Mouse (Mus musculus) embryonic facial prominence, embryonic 12.5 days (tissue): ENCODE results near the gene Camk1d. TPM values are rescaled to one million over a fixed set of nuclear protein-coding genes. Genes with fewer than 3 reads are reported as not detected.
A peak's percentile ranks its signal among the peaks of the same experiment; 100 is the strongest.

Experiments
- ATAC-seq: fragments of 200-750 bp; cut with Nextera tagmentation; 2 replicates; pipeline ENCODE4 v1.8.0; 2017; ENCODE audit not compliant: insufficient number of reproducible peaks, insufficient read depth, low FRiP score, low TSS enrichment
- H3K27ac ChIP-seq: fragments of 300-500 bp; sonication (generic); 2 replicates; pipeline ENCODE4 v1.5.1; 2016; ENCODE audit warnings: mild to moderate bottlenecking
- H3K27me3 ChIP-seq: fragments of 300-500 bp; sonication (generic); 2 replicates; pipeline ENCODE4 v1.6.1; 2016; ENCODE audit warnings: mild to moderate bottlenecking, moderate library complexity
- H3K36me3 ChIP-seq: fragments of 300-500 bp; sonication (generic); 2 replicates; pipeline ENCODE4 v1.6.1; 2016; ENCODE audit warnings: mild to moderate bottlenecking
- H3K4me1 ChIP-seq: fragments of 300-500 bp; sonication (generic); 2 replicates; pipeline ENCODE4 v1.6.1; 2016
- H3K4me2 ChIP-seq: fragments of 300-500 bp; sonication (generic); replicated peaks from 2 replicates; pipeline ENCODE4 v1.6.1; 2016; ENCODE audit warnings: mild to moderate bottlenecking, moderate library complexity
- H3K4me3 ChIP-seq: fragments of 300-500 bp; sonication (generic); 2 replicates; pipeline ENCODE4 v1.5.1; 2016; ENCODE audit warnings: mild to moderate bottlenecking
- H3K9ac ChIP-seq: fragments of 300-500 bp; sonication (generic); 2 replicates; pipeline ENCODE4 v1.6.1; 2016; ENCODE audit warnings: mild to moderate bottlenecking, moderate library complexity
- H3K9me3 ChIP-seq: fragments of 300-500 bp; sonication (generic); 2 replicates; pipeline ENCODE4 v1.6.1; 2016; ENCODE audit warnings: mild to moderate bottlenecking, moderate library complexity
- WGBS: fragments of 180-500 bp; shearing (Covaris S2); methylation state at CpG from one replicate; pipeline ENCODE4 v1.1.7; 2016; 5-methylcytosine and 5-hydroxymethylcytosine counted together
- polyA plus RNA-seq: library from polyadenylated mRNA; unstranded; fragments of >200 nt; fragmentation: Nextera tagmentation; extraction: Ambion mirVana; gene quantifications from 2 replicates; pipeline ENCODE4 v1.2.1, GENCODE M21; 2016

Gene Camk1d
- polyA plus RNA-seq = 3.4 and 3.7 TPM in 2 replicates

GRCm38 (mm10) chr2:5714211-5715053 lies at the start of gene Camk1d:
Gene Camk1d (minus strand): TSS chr2:5714515.
- H3K27me3 ChIP-seq = peaks cover 36% of the 10 kb centered on the region
- no peaks in the 10 kb centered on the region for H3K4me1 ChIP-seq
- peak; percentile 72 for ATAC-seq
- WGBS = under 1% methylated on average over 72 of the region's 80 CpGs
- no peaks in the 10 kb centered on the region for H3K36me3 ChIP-seq
- H3K27ac ChIP-seq = peak within 1 kb of the TSS; percentile 30; the same call in 1 of the 2 replicates
- H3K4me2 ChIP-seq = peak within 1 kb of the TSS; percentile 91
- H3K9me3 ChIP-seq = no peaks in the 10 kb centered on the region
- peak within 1 kb of the TSS; percentile 37 for H3K9ac ChIP-seq
- peak within 1 kb of the TSS; percentile 65 for H3K4me3 ChIP-seq

- Histone ChIP-seq H3K27ac (no peak overlapping the region), H3K9me3 (no peaks in the 10 kb centered on the region), H3K4me2 (no peak overlapping the region), H3K4me3 (no peak overlapping the region), H3K4me1 (no peaks in the 10 kb centered on the region), H3K9ac (no peak overlapping the region), H3K36me3 (no peaks in the 10 kb centered on the region), H3K27me3 (no peaks in the 10 kb centered on the region)
- WGBS = 92% methylated on average over 3 of the region's 3 CpGs
- no peak for ATAC-seq
Measured at GRCm38 (mm10) chr2:5762031-5762430, 47.7 kb upstream of the Camk1d start.

- Histone ChIP-seq H3K27me3 (no peaks in the 10 kb centered on the region), H3K4me2 (no peak overlapping the region), H3K4me3 (no peak overlapping the region), H3K4me1 (no peaks in the 10 kb centered on the region), H3K9me3 (no peaks in the 10 kb centered on the region), H3K27ac (no peak overlapping the region), H3K36me3 (no peaks in the 10 kb centered on the region), H3K9ac (no peak overlapping the region)
- ATAC-seq = no peak
- WGBS = 92% methylated on average over 8 of the region's 8 CpGs
Measured at GRCm38 (mm10) chr2:5760479-5761008, 46.2 kb upstream of the Camk1d start.

- no peak for ATAC-seq
- H3K27ac ChIP-seq = no peak overlapping the region
- H3K4me2 ChIP-seq = no peak overlapping the region
- H3K4me3 ChIP-seq = no peak overlapping the region
- no peaks in the 10 kb centered on the region for H3K27me3 ChIP-seq
- H3K9me3 ChIP-seq = no peaks in the 10 kb centered on the region
- no peak overlapping the region for H3K9ac ChIP-seq
- no peaks in the 10 kb centered on the region for H3K4me1 ChIP-seq
- H3K36me3 ChIP-seq = no peaks in the 10 kb centered on the region
- 90% methylated on average over 2 of the region's 2 CpGs for WGBS
Measured at GRCm38 (mm10) chr2:5758569-5758968, 44.3 kb upstream of the Camk1d start.

- H3K9ac ChIP-seq = no peak overlapping the region
- WGBS = 75% methylated on average over 3 of the region's 3 CpGs
- no peaks in the 10 kb centered on the region for H3K27me3 ChIP-seq
- no peaks in the 10 kb centered on the region for H3K4me1 ChIP-seq
- no peak overlapping the region for H3K4me2 ChIP-seq
- no peaks in the 10 kb centered on the region for H3K9me3 ChIP-seq
- no peak overlapping the region for H3K4me3 ChIP-seq
- ATAC-seq = no peak
- H3K27ac ChIP-seq = no peak overlapping the region
- no peaks in the 10 kb centered on the region for H3K36me3 ChIP-seq
Measured at GRCm38 (mm10) chr2:5750872-5751271, 36.6 kb upstream of the Camk1d start.

GRCm38 (mm10) chr2:5749210-5749609 lies 34.9 kb upstream of the Camk1d start:
- H3K4me2 ChIP-seq = no peak overlapping the region
- H3K36me3 ChIP-seq = no peaks in the 10 kb centered on the region
- no peaks in the 10 kb centered on the region for H3K4me1 ChIP-seq
- H3K27me3 ChIP-seq = no peaks in the 10 kb centered on the region
- 79% methylated on average over 6 of the region's 6 CpGs for WGBS
- H3K27ac ChIP-seq = no peak overlapping the region
- no peaks in the 10 kb centered on the region for H3K9me3 ChIP-seq
- no peak overlapping the region for H3K9ac ChIP-seq
- H3K4me3 ChIP-seq = no peak overlapping the region
- ATAC-seq = no peak

GRCm38 (mm10) chr2:5747545-5748043 lies 33.3 kb upstream of the Camk1d start:
- Histone ChIP-seq H3K36me3 (no peaks in the 10 kb centered on the region), H3K4me3 (no peak overlapping the region), H3K4me1 (no peaks in the 10 kb centered on the region), H3K9me3 (no peaks in the 10 kb centered on the region), H3K4me2 (no peak overlapping the region), H3K9ac (no peak overlapping the region), H3K27me3 (no peaks in the 10 kb centered on the region), H3K27ac (no peak overlapping the region)
- no peak for ATAC-seq
- 84% methylated on average over 5 of the region's 5 CpGs for WGBS

GRCm38 (mm10) chr2:5746529-5746928 lies 32.2 kb upstream of the Camk1d start:
- H3K4me3 ChIP-seq = no peak overlapping the region
- H3K4me2 ChIP-seq = no peak overlapping the region
- no peak overlapping the region for H3K9ac ChIP-seq
- H3K9me3 ChIP-seq = no peaks in the 10 kb centered on the region
- H3K27me3 ChIP-seq = no peaks in the 10 kb centered on the region
- no peaks in the 10 kb centered on the region for H3K36me3 ChIP-seq
- ATAC-seq = no peak
- WGBS = 81% methylated on average over 12 of the region's 12 CpGs
- H3K4me1 ChIP-seq = no peaks in the 10 kb centered on the region
- H3K27ac ChIP-seq = no peak overlapping the region

GRCm38 (mm10) chr2:5743886-5744285 lies 29.6 kb upstream of the Camk1d start:
- Histone ChIP-seq H3K27ac (no peak overlapping the region), H3K4me2 (no peak overlapping the region)

GRCm38 (mm10) chr2:5740913-5741312 lies 26.6 kb upstream of the Camk1d start:
- H3K4me2 ChIP-seq = no peak overlapping the region
- no peaks in the 10 kb centered on the region for H3K4me1 ChIP-seq
- WGBS = 82% methylated on average over 1 of the region's 1 CpGs
- H3K9me3 ChIP-seq = no peaks in the 10 kb centered on the region
- H3K9ac ChIP-seq = no peak overlapping the region
- ATAC-seq = no peak
- H3K36me3 ChIP-seq = no peaks in the 10 kb centered on the region
- H3K27ac ChIP-seq = no peak overlapping the region
- H3K4me3 ChIP-seq = no peak overlapping the region
- no peaks in the 10 kb centered on the region for H3K27me3 ChIP-seq

More at GRCm38 (mm10) chr2:5743886-5744285, 29.6 kb upstream of the Camk1d start:
- no peaks in the 10 kb centered on the region for H3K4me1 ChIP-seq
- H3K36me3 ChIP-seq = no peaks in the 10 kb centered on the region
- ATAC-seq = no peak
- no peaks in the 10 kb centered on the region for H3K9me3 ChIP-seq
- no peak overlapping the region for H3K9ac ChIP-seq
- H3K27me3 ChIP-seq = no peaks in the 10 kb centered on the region
- 64% methylated on average over 8 of the region's 8 CpGs for WGBS
- H3K4me3 ChIP-seq = no peak overlapping the region

GRCm38 (mm10) chr2:5735881-5736280 lies 21.6 kb upstream of the Camk1d start:
- ATAC-seq = no peak
- 25% methylated on average over 2 of the region's 2 CpGs for WGBS
- no peaks in the 10 kb centered on the region for H3K9me3 ChIP-seq

More at GRCm38 (mm10) chr2:5735881-5736280, 21.6 kb upstream of the Camk1d start:
- no peak overlapping the region for H3K4me3 ChIP-seq
- no peaks in the 10 kb centered on the region for H3K27me3 ChIP-seq
- H3K9ac ChIP-seq = no peak overlapping the region
- no peak overlapping the region for H3K4me2 ChIP-seq
- H3K36me3 ChIP-seq = no peaks in the 10 kb centered on the region
- H3K4me1 ChIP-seq = no peaks in the 10 kb centered on the region
- H3K27ac ChIP-seq = no peak overlapping the region
